Mouse (Mus musculus): ENCODE data around the gene Prpsap1. TPM values are rescaled to one million over a fixed set of nuclear protein-coding genes. Genes with fewer than 3 reads are reported as not detected.

Gene Prpsap1
- polyA plus RNA-seq, 1 experiment from 2014 or later = 260 TPM

DNA sequence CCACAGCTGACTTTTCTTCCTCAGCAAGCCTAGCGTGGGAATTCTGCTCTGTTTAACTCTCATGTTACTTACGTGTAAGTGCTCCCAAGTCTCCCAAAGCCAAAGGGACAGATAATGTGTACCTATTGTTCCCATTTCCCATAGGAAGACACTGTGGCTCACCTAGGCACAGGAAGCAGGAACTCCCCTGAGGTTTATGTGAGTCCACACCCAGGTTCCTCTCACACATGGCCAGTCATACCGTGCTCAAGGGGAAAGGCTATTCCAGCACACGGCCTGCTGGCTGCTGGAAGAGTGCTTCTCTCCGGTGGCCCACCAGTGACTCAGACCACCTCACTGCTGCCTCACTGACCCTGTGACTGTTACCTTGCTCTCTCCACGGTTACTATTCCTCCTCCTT lies 72.9 kb downstream of the Prpsap1 start:
- Histone ChIP-seq H3K27me3 (replicated peaks; ENCODE audit: control insufficient read depth, insufficient read depth, low read length) (no peaks in the 10 kb centered on the region), H3K4me3 (ENCODE audit: low read length) (no peak overlapping the region), H3K9me3 (ENCODE audit: control insufficient read depth, low read length) (no peaks in the 10 kb centered on the region), H3K27ac (ENCODE audit: low read length) (no peak overlapping the region), H3K9ac (ENCODE audit: low read depth, low read length) (no peak overlapping the region), H3K4me1 (ENCODE audit: control insufficient read depth, insufficient read depth, low read length) (peaks cover 19% of the 10 kb centered on the region), H3K36me3 (ENCODE audit: control insufficient read depth, insufficient read depth, low read length) (no peaks in the 10 kb centered on the region), H3K4me2 (ENCODE audit: low read depth, low read length) (no peak overlapping the region)
- WGBS = 66% methylated on average over 6 of the region's 6 CpGs
- no peak for ATAC-seq

Other genes starting within 250 kb of the Prpsap1 start
- gene Srp68, start 220.0 kb downstream of the Prpsap1 start, polyA plus RNA-seq (2015; fragmentation: Nextera tagmentation; extraction: Ambion mirVana) = 90.9 and 94.8 TPM in 2 replicates
- gene Galr2, start 213.3 kb downstream of the Prpsap1 start, polyA plus RNA-seq (2015; fragmentation: Nextera tagmentation; extraction: Ambion mirVana) = 0.16 and 0.31 TPM in 2 replicates
- 52.5 and 54.6 TPM in 2 replicates for gene Exoc7, start 187.0 kb downstream of the Prpsap1 start, polyA plus RNA-seq (2015; fragmentation: Nextera tagmentation; extraction: Ambion mirVana)
- gene Foxj1, start 158.8 kb downstream of the Prpsap1 start, polyA plus RNA-seq (2015; fragmentation: Nextera tagmentation; extraction: Ambion mirVana) = 0.27 and 0.36 TPM in 2 replicates
- 4.4 and 5.2 TPM in 2 replicates for gene Rnf157, start 81.2 kb downstream of the Prpsap1 start, polyA plus RNA-seq (2015; fragmentation: Nextera tagmentation; extraction: Ambion mirVana)
- 47.2 and 55.0 TPM in 2 replicates for gene Ubald2, start 60.1 kb downstream of the Prpsap1 start, polyA plus RNA-seq (2015; fragmentation: Nextera tagmentation; extraction: Ambion mirVana)
- gene Qrich2, start 28.0 kb downstream of the Prpsap1 start, polyA plus RNA-seq (2015; fragmentation: Nextera tagmentation; extraction: Ambion mirVana) = 0.39 TPM in 2 replicates
- 3.9 and 5.2 TPM in 2 replicates for gene Sphk1, start 36.7 kb upstream of the Prpsap1 start, polyA plus RNA-seq (2015; fragmentation: Nextera tagmentation; extraction: Ambion mirVana)
- 3.1 and 3.7 TPM in 2 replicates for gene Ube2o, start 87.2 kb upstream of the Prpsap1 start, polyA plus RNA-seq (2015; fragmentation: Nextera tagmentation; extraction: Ambion mirVana)
- not detected in 2 replicates for gene Aanat, start 92.2 kb upstream of the Prpsap1 start, polyA plus RNA-seq (2015; fragmentation: Nextera tagmentation; extraction: Ambion mirVana)
- gene Rhbdf2, start 132.8 kb upstream of the Prpsap1 start, polyA plus RNA-seq (2015; fragmentation: Nextera tagmentation; extraction: Ambion mirVana) = 10.8 and 11.9 TPM in 2 replicates
- gene Prcd, start 159.3 kb upstream of the Prpsap1 start, polyA plus RNA-seq (2015; fragmentation: Nextera tagmentation; extraction: Ambion mirVana) = 1.4 and 1.9 TPM in 2 replicates
- gene Cygb, start 160.1 kb upstream of the Prpsap1 start, polyA plus RNA-seq (2015; fragmentation: Nextera tagmentation; extraction: Ambion mirVana) = 12.3 and 14.4 TPM in 2 replicates